22 mouse cellular contexts compared by ENCODE assay signal in genomic region chr1:78453886-78454285, GRCm38 (mm10). TPM values are rescaled to one million over a fixed set of nuclear protein-coding genes. Genes with fewer than 3 reads are reported as not detected.
"Had no signal": no experiment of that assay in that cellular context is flagged by ENCODE, and none has a peak within 500 bp of the region (broad histone marks: within the 10 kb centered on the region; RNA-seq: fewer than 3 reads in every experiment).

No protein-coding gene starts in this region.

- H3K4me3 ChIP-seq: limb, embryonic 10.5 days; limb, embryonic 13.5 days; liver, embryonic 13.5 days had no signal

- H3K9ac ChIP-seq: limb, embryonic 13.5 days; liver, embryonic 13.5 days had no signal

- H3K4me2 ChIP-seq: limb, embryonic 13.5 days; liver, embryonic 13.5 days; midbrain, embryonic 11.5 days had no signal

- H3K27ac ChIP-seq: kidney, postnatal 0 days; limb, embryonic 10.5 days; limb, embryonic 13.5 days; liver, embryonic 13.5 days; stomach, postnatal 0 days had no signal

- H3K4me1 ChIP-seq: limb, embryonic 10.5 days; limb, embryonic 13.5 days; liver, embryonic 13.5 days had no signal

- H3K9me3 ChIP-seq: limb, embryonic 10.5 days; limb, embryonic 13.5 days; liver, embryonic 13.5 days had no signal

- DNase-seq: layer of hippocampus, adult 9-11 months; liver; liver, embryonic 13.5 days; lung, adult 2 months; right cerebral cortex, adult 18-20 months; right cerebral cortex, postnatal 14 days; thymus, adult 2 months; thymus, postnatal 14 days had no signal

- H3K27me3 ChIP-seq: limb, embryonic 13.5 days; liver, embryonic 13.5 days had no signal

- ATAC-seq: intestine, embryonic 16.5 days had no signal

RNA-seq across cellular contexts. Expression of gene Mogat1, which starts 56.9 kb away (rescaled TPM):
- total RNA-seq: left cerebral cortex, adult 18-20 months; left cerebral cortex, postnatal 25 days; megakaryocyte progenitor cell, adult 5-6 weeks; megakaryocyte-erythroid progenitor cell, adult 5-6 weeks had no signal
- polyA plus RNA-seq: intestine, embryonic 16.5 days; limb, embryonic 13.5 days; liver, embryonic 13.5 days; liver, embryonic 16.5 days; lung, embryonic 16.5 days; midbrain, embryonic 11.5 days; neural tube, embryonic 11.5 days; stomach, embryonic 14.5 days had no signal

RNA-seq across cellular contexts. Expression of gene BC035947, which starts 58.1 kb away (rescaled TPM):
- total RNA-seq: megakaryocyte progenitor cell, adult 5-6 weeks; megakaryocyte-erythroid progenitor cell, adult 5-6 weeks had no signal
- polyA plus RNA-seq: liver, embryonic 13.5 days; liver, embryonic 16.5 days; thymus, adult 2 months had no signal
